Mouse (Mus musculus) lung, postnatal 0 days (tissue): ENCODE results near the gene Tmem40.

Source experiments
- CTCF ChIP-seq: IDR thresholded peaks from 2 replicates; pipeline ENCODE4 v1.5.1; 2016; ENCODE audit warnings: antibody characterized with exemption, mild to moderate bottlenecking
- EP300 ChIP-seq: IDR thresholded peaks from 2 replicates; pipeline ENCODE4 v1.6.1; 2016; ENCODE audit warnings: antibody characterized with exemption, mild to moderate bottlenecking, control low read depth

DNA sequence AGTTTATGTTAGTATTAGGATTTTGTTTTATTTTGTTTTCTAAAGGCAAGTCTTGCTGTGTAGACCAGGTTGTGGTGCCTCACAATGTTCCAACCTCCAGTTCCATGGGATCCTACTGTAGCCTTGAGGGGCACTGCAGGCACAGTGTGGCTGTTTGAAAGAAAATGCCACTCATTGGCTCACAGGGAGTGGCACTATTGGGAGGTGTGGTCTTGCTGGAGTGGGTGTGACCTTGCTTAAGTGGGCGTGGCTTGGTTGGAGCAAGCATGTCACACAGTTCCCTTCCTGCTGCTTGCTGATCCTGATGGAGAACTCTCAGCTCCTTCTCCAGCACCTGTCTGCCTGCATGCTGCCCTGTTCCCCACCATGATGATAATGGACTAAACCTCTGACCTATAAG, 18.6 kb downstream of the Tmem40 start:
- TF ChIP-seq CTCF (peak; percentile 16; the same call in 1 of the 2 replicates), EP300 (no peak)
